Mouse (Mus musculus): ENCODE results near the gene Psmd9.
"Not testable (repeated sequence)": the region's sequence is repeated elsewhere in the genome, so short reads cannot be mapped to it uniquely, and the experiment has no call there.

Psmd9 gene

DNA sequence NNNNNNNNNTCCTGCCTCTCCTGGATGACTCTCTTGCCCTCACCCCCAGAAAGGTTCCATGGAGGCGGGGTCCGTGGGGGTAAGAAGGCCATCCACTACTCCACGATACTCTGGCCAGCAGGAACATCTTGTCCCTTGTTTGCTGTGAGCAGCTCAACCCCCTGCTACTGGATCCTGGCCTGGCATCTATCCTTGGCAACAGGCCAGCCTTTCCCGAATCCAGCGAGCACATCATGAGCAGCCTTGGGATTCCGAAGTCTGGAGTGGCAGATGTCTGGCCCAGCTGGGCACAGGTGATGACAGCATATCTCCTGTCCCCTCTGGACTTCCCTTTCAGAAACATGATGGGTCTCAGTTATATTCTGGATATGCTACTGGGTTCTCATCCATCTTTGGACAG is 16.8 kb downstream of the Psmd9 start:
- in situ Hi-C loops (cut with MboI, MseI): loop anchor here (10.0 kb wide), 1 partner anchor 441 kb away; no protein-coding TSS in a partner anchor

- in situ Hi-C loops (cut with MboI, MseI): loop anchor here (10.0 kb wide), 1 partner anchor 443 kb away; no protein-coding TSS in a partner anchor
Measured at GRCm38 (mm10) chr5:123187306-123187705, 18.1 kb downstream of the Psmd9 start.

DNA sequence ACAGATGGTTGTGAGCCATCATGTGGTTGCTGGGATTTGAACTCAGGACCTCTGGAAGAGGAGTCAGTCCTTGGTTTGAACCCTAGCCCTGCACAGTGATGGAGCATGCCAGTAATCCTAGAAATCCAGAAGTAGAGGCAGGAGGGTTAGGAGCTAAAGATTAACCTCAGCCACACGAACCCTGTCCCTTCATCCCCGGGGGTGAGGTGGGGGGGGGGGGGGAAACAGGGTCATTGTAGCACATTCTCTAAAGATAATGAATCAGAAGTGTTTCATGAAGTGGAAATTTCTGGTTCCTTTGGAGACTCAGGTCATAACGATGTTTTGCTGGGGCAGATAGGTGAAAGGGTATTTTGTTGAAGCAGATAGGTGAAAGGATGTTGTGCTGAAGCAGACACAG is 21.7 kb downstream of the Psmd9 start:
- in situ Hi-C loops (cut with MboI, MseI): no loop called here

DNA sequence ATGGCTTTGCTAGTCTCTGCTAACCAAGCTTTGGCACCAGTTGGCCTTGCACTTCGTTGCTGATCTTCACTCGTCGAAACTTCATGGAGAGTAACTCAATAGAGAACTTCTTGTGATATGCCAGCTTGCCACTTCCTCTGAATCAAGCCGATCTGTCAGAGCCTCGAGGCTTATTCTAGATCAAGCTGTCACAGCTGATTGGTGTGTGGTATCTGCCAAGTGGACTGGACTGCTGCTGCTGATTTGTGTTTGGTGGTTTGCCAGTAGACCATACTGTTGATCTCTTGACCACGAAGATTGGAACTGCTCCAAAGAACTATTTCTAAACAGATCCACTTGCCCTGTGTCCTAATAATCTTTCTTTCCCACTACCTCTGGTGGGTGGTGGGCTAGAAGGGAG is 22.2 kb downstream of the Psmd9 start:
- in situ Hi-C loops (cut with MboI, MseI): no loop called here

GRCm38 (mm10) chr5:123192606-123193150 is 23.5 kb downstream of the Psmd9 start:
- in situ Hi-C loops (cut with MboI, MseI): no loop called here

DNA sequence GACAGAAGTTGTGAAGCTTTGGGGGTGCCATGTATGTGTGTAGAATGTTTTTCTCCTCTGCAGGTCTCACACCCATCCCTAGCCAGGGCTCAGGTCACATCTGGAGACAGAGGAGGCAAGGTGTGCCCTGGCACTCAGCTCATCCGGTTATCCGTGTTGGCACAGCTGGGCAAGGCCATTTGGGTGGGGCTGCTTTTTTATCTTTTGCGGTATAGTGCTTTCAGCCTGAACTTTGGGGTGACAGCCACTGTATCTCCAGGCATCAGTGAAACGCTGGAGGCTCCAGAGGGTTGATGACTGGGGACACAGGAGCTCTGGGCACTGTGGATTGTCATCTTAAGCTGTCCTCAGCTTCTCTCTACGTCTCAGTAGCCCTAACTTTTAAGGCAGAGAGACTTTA is 24.2 kb downstream of the Psmd9 start:
- in situ Hi-C loops (cut with MboI, MseI): no loop called here

GRCm38 (mm10) chr5:123194856-123195255 is 25.6 kb downstream of the Psmd9 start:
- in situ Hi-C loops (cut with MboI, MseI): no loop called here

- in situ Hi-C loops (cut with MboI, MseI): no loop called here
Measured at GRCm38 (mm10) chr5:123195500-123196000, 26.3 kb downstream of the Psmd9 start.

DNA sequence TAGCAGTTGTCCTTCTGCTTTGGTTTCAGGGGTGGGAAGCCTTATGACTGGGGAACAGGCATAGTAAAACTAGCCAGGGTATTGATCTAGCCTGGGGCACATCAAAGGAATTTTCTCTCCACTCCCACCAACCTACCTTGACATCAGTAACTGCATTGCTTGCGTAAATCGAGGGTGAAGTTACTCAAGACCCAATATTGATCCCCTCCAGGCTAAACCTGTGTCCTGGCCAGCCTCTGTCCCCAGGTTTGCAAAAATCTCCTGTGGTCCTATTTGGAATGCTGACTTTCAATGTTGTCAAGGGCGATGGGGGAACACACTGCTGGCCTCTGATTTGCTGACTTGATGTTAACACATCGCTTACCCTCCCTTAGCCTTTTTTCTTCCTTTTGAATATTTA is 27.5 kb downstream of the Psmd9 start:
- in situ Hi-C loops (cut with MboI, MseI): no loop called here

- in situ Hi-C loops (cut with MboI, MseI): no loop called here
Measured at GRCm38 (mm10) chr5:123198523-123198922, 29.3 kb downstream of the Psmd9 start.

- in situ Hi-C loops (cut with MboI, MseI): not testable (repeated sequence)
Measured at GRCm38 (mm10) chr5:123200816-123201522, 31.8 kb downstream of the Psmd9 start.

DNA sequence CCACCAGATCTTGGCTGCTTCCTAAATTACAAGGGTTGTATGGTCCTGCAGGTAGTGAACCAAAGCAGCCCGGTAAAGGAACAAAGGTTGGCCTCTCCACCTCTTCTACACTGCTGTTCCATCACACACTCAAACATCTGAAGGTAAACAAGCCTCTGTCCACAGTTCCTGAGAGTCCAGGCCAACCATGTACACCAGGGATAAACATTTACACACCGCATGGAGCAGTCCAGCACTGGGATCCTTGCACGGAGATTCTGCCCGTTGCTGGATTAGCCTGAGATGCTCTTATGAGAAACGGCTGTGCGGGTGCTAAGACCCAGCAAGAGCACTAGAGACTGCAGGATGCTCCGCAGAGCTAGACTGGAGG is 32.3 kb downstream of the Psmd9 start:
- in situ Hi-C loops (cut with MboI, MseI): no loop called here

GRCm38 (mm10) chr5:123201987-123202386 is 32.8 kb downstream of the Psmd9 start:
- in situ Hi-C loops (cut with MboI, MseI): no loop called here

DNA sequence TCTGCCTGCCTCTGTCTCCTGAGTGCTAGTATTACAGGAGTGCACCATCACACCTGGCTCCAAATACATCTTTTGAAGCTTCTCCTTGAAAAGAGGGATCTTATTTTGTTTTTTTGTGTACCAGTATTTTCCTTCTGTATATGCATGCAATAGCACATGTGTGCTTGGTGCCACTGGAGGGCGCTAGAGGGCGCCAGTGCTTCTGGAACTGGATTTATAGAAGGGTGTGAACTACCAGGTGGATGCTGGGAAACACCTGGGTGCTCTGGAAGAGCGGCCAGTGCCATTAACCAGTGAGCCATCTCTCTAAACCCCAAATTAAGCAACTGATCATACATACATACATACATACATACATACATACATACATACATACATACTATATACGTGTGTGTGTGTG is 33.6 kb downstream of the Psmd9 start:
- in situ Hi-C loops (cut with MboI, MseI): not testable (repeated sequence)

DNA sequence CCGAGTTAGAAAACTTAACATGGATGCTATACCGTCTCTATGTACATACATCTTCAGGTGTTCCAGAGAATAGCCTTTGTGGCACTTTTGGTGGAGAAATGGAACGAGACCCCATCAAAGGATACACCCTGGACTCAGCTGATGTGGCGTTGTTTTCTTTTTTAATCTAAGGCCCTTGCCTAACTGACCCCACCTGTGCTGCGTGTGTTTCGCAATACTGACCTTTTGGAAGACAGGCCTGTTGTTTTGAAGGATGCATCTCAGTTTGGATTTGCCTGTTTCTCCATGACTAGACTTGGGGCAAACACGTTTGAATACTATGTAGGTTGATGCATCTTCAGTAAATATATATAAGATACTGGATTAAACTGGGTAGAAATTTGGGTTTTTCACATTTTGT is 34.4 kb downstream of the Psmd9 start:
- in situ Hi-C loops (cut with MboI, MseI): not testable (repeated sequence)

DNA sequence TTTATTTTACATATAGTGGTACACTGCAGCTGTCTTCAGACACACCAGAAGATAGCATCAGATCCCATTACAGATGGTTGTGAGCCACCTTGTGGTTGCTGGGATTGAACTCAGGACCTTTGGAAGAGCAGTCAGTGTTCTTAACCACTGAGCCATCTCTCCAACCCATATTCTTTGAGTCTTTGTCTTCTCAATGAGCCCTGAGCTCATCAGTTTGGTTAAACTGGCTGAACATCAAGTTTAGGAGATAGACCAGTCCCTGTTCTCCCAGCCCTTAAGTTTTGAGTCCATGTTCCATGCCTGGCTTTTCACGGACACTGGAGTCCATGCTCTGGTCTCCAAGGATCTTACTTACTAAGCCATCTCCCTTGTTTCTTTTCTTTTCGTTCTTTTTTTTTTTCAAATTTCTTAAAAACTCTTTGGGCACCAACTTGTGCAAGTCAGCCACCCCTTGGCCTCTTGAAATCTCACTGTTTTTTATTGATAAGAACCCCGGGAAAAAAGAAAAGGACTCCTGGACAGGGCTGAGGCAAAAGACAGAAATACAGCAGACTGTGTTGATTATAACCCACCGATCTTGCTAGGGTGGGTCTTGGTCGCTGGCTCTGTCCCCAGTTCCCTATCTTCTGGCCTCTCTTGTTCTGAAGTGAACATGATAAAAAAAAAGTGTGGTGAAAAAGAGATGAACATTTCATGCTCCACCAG is 53.3 kb downstream of the Psmd9 start:
- in situ Hi-C loops (cut with MboI, MseI): not testable (repeated sequence)

DNA sequence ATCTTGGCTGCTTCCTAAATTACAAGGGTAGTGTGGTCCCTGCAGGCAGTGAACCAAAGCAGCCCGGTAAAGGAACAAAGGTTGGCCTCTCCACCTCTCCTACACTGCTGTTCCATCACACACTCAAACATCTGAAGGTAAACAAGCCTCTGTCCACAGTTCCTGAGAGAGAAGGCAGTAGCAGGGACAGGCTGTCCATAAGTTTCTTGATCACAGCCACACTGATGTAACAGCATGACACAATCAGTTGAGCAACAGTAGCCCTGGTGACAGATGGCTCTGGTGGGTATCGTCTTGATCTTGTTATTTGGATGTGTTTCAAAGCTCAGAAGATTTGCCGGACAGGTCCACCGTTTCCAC is 53.8 kb downstream of the Psmd9 start:
- in situ Hi-C loops (cut with MboI, MseI): no loop called here

- in situ Hi-C loops (cut with MboI, MseI): not testable (repeated sequence)
Measured at GRCm38 (mm10) chr5:123223861-123224260, 54.6 kb downstream of the Psmd9 start.

DNA sequence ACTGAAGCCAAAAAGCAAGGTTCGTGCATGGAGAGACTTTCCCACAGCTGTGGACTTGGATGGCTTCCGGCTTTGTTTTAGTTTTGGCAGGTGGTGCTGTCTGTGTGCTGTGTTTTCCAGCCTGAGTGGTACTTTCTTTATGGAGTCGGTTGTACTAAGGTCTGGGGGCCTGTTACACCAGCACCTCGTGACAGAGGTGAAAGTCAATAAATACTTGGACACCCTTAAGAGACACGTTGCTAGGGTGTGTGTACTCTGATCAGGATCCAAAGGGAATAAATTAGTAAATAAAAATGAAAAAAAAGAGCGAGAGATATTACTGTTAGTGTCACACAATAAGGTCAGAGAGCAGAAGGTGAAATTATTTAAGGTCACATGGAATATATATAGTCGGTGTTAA is 57.6 kb downstream of the Psmd9 start:
- in situ Hi-C loops (cut with MboI, MseI): no loop called here

GRCm38 (mm10) chr5:123227762-123228523 is 58.7 kb downstream of the Psmd9 start:
- in situ Hi-C loops (cut with MboI, MseI): no loop called here

GRCm38 (mm10) chr5:123228524-123228922 is 59.3 kb downstream of the Psmd9 start:
- in situ Hi-C loops (cut with MboI, MseI): no loop called here

DNA sequence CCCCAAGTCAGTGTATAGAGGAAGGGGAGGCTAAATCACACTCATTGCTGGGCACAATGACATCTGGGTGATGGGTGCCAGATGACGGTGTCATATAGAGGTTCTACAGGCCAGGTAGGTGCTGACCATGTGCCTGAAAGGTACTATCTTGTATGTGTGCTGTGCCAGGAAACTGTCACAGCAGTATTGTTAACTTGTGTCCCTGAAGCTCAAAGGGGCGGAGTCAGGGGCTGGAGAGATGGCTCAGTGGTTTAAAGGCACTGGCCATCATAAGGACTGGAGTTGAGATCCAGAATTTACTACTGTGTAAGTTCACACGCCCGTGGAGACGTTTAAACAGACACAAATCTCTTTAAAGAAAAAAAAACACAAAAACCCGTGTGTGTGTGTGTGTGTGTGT is 60.1 kb downstream of the Psmd9 start:
- in situ Hi-C loops (cut with MboI, MseI): no loop called here

Measured in regulatory T cell (primary cell).